Mouse (Mus musculus): ENCODE data around the gene Psmd6.

Psmd6 gene

GRCm38 (mm10) chr14:14067648-14068472, 52.9 kb downstream of the Psmd6 start:
- H3K4me1 ChIP-seq (replicated peaks; ENCODE audit: low read depth, low read length): peaks cover 26% of the 10 kb centered on the region
- no peaks in the 10 kb centered on the region for H3K36me3 ChIP-seq (ENCODE audit: insufficient read depth, low read length)
- H3K4me3 ChIP-seq (replicated peaks; ENCODE audit: low read length): peak overlapping the region; percentile 60
- TF ChIP-seq CTCF (conservative IDR thresholded peaks at IDR 0.05; ENCODE audit: low read length): no peak
- TF ChIP-seq POU5F1 (IDR thresholded peaks at IDR 0.05; ENCODE audit: borderline replicate concordance, low read length): no peak
- no peak for TF ChIP-seq NANOG (IDR thresholded peaks at IDR 0.05; ENCODE audit: borderline replicate concordance, low read length)
- H3K27me3 ChIP-seq (ENCODE audit: insufficient read depth, low read length): no peaks in the 10 kb centered on the region
- H3K9me3 ChIP-seq (ENCODE audit: low read length): no peaks in the 10 kb centered on the region

DNA sequence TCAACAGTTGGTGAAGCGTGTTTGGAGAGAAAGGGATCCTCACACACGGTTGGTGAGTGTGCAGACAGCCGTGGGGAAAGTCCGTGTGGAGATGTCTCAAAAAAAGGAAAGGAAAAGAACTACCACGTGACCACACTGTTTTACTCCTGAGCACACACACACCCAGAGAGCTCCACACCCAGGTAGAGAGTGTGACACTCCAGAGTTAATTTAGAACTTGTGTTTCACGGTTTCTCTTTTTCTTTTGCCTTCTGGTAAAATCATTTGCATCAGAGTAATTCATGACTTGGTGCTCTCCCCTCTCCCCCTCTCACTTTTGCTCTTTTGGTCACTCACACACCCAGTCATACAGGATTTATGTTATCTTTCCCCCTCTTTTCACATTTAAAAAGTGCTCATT, 54.5 kb downstream of the Psmd6 start:
- no peaks in the 10 kb centered on the region for H3K36me3 ChIP-seq (ENCODE audit: insufficient read depth, low read length)
- TF ChIP-seq POU5F1 (IDR thresholded peaks at IDR 0.05; ENCODE audit: borderline replicate concordance, low read length) (no peak), NANOG (IDR thresholded peaks at IDR 0.05; ENCODE audit: borderline replicate concordance, low read length) (no peak), CTCF (conservative IDR thresholded peaks at IDR 0.05; ENCODE audit: low read length) (no peak)
- no peak overlapping the region for H3K4me3 ChIP-seq (replicated peaks; ENCODE audit: low read length)
- no peaks in the 10 kb centered on the region for H3K27me3 ChIP-seq (ENCODE audit: insufficient read depth, low read length)
- H3K9me3 ChIP-seq (ENCODE audit: low read length): no peaks in the 10 kb centered on the region
- H3K4me1 ChIP-seq (replicated peaks; ENCODE audit: low read depth, low read length): peaks cover 37% of the 10 kb centered on the region

DNA sequence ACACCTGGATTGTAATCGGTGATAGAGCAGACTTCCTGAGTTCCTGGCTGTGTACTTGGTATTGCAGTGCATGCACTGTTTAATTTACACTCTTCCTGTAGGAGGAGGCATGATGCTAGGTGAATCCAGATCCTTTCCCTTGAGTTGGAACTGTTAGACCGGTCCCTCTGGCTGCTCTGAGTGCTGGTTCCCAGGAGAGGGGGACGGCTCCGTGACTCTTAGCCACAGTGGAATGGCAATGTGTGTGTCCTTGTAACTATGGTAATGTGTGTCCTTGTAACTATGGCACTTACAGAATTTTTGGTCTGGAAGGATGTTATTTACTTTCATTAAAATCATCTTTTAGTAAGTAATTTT, 55.7 kb downstream of the Psmd6 start:
- H3K4me3 ChIP-seq (replicated peaks; ENCODE audit: low read length): no peak overlapping the region
- TF ChIP-seq CTCF (conservative IDR thresholded peaks at IDR 0.05; ENCODE audit: low read length) (no peak), NANOG (IDR thresholded peaks at IDR 0.05; ENCODE audit: borderline replicate concordance, low read length) (no peak), POU5F1 (IDR thresholded peaks at IDR 0.05; ENCODE audit: borderline replicate concordance, low read length) (no peak)
- H3K9me3 ChIP-seq (ENCODE audit: low read length): no peaks in the 10 kb centered on the region

DNA sequence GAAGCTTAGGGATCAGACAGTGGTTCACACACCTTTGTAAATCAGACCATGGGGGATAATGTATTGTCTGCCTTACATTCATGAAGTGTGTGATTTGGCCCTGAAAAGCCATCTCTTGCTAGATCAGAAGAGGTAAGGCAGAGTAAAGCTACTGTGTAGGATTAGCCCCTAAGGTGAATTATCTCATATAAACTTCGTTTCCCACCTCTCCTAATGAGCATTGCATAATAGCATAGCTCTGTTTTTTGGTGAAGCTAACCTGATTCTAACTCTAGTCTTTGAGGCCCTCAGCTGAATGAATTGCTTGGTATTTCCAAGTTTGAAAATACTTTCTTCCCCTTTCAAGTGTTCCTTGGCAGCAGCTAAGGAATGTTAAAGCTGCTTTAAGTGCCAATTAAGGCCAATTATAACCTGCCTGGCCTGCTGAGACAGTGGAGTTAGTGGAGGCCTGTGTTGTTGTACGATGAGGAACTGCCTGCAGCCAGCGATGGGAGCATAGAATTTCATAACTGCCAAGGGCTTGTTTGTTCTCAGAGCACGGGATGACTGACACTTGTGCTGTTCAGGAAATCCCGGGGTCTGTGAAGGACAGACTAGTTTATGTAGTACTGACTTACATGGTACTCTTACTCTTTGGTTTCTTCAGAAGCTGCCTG, 56.2 kb downstream of the Psmd6 start:
- Histone ChIP-seq H3K27me3 (ENCODE audit: insufficient read depth, low read length) (no peaks in the 10 kb centered on the region), H3K4me1 (replicated peaks; ENCODE audit: low read depth, low read length) (peaks cover 38% of the 10 kb centered on the region)
- no peak for TF ChIP-seq CTCF (conservative IDR thresholded peaks at IDR 0.05; ENCODE audit: low read length)
- TF ChIP-seq NANOG (IDR thresholded peaks at IDR 0.05; ENCODE audit: borderline replicate concordance, low read length): no peak
- TF ChIP-seq POU5F1 (IDR thresholded peaks at IDR 0.05; ENCODE audit: borderline replicate concordance, low read length): no peak

More for the DNA sequence above, 55.7 kb downstream of the Psmd6 start:
- peaks cover 34% of the 10 kb centered on the region for H3K4me1 ChIP-seq (replicated peaks; ENCODE audit: low read depth, low read length)
- no peaks in the 10 kb centered on the region for H3K27me3 ChIP-seq (ENCODE audit: insufficient read depth, low read length)
- H3K36me3 ChIP-seq (ENCODE audit: insufficient read depth, low read length): no peaks in the 10 kb centered on the region

DNA sequence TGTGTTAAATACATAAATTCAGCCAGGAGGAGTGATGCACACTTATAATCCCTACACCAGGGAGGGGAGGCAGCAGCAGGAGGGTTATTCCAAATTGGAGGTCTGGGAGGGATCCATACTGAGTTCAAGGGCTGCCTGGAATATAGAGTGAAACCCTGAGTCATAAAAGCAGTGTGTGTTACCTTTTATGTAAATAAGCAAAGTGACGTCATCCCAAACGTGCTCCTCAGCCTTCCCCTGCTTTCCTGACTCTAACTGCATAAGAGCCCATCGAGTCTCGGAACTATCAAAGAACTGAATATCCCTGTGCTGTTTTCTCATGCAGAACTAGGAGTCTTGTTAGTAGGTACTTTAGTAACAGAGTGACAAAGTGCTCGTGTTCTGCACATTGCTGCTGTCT, 57.4 kb downstream of the Psmd6 start:
- peaks cover 47% of the 10 kb centered on the region for H3K4me1 ChIP-seq (replicated peaks; ENCODE audit: low read depth, low read length)
- no peaks in the 10 kb centered on the region for H3K36me3 ChIP-seq (ENCODE audit: insufficient read depth, low read length)
- H3K27me3 ChIP-seq (ENCODE audit: insufficient read depth, low read length): no peaks in the 10 kb centered on the region
- H3K9me3 ChIP-seq (ENCODE audit: low read length): no peaks in the 10 kb centered on the region
- peak overlapping the region; percentile 20; the same call in 1 of the 2 replicates for H3K4me3 ChIP-seq (replicated peaks; ENCODE audit: low read length)
- no peak for TF ChIP-seq POU5F1 (IDR thresholded peaks at IDR 0.05; ENCODE audit: borderline replicate concordance, low read length)

More for the DNA sequence above, 56.2 kb downstream of the Psmd6 start:
- H3K36me3 ChIP-seq (ENCODE audit: insufficient read depth, low read length): no peaks in the 10 kb centered on the region
- no peak overlapping the region for H3K4me3 ChIP-seq (replicated peaks; ENCODE audit: low read length)
- no peaks in the 10 kb centered on the region for H3K9me3 ChIP-seq (ENCODE audit: low read length)

GRCm38 (mm10) chr14:14062531-14063245, 58.1 kb downstream of the Psmd6 start:
- Histone ChIP-seq H3K4me1 (replicated peaks; ENCODE audit: low read depth, low read length) (peaks cover 41% of the 10 kb centered on the region), H3K4me3 (replicated peaks; ENCODE audit: low read length) (peak overlapping the region; percentile 20; the same call in 1 of the 2 replicates), H3K9me3 (ENCODE audit: low read length) (no peaks in the 10 kb centered on the region), H3K27me3 (ENCODE audit: insufficient read depth, low read length) (no peaks in the 10 kb centered on the region), H3K36me3 (ENCODE audit: insufficient read depth, low read length) (no peaks in the 10 kb centered on the region)
- TF ChIP-seq POU5F1 (IDR thresholded peaks at IDR 0.05; ENCODE audit: borderline replicate concordance, low read length) (no peak), NANOG (IDR thresholded peaks at IDR 0.05; ENCODE audit: borderline replicate concordance, low read length) (no peak; the same call in 1 of the 2 replicates), CTCF (conservative IDR thresholded peaks at IDR 0.05; ENCODE audit: low read length) (no peak)

Data from E14TG2a.4 (cell line).